Mouse (Mus musculus) neural tube, embryonic 12.5 days (tissue): ENCODE measurements around the gene Mylk3. TPM values are rescaled to one million over a fixed set of nuclear protein-coding genes. Genes with fewer than 3 reads are reported as not detected.

Experiments
- ATAC-seq: fragments of 200-750 bp; cut with Nextera tagmentation; 2 replicates; pipeline ENCODE4 v1.8.0; 2017; ENCODE audit warnings: low read depth, mild to moderate bottlenecking, moderate TSS enrichment, moderate library complexity; ENCODE audit not compliant: low FRiP score
- H3K27ac ChIP-seq: fragments of 300-500 bp; sonication (generic); 2 replicates; pipeline ENCODE4 v1.5.1; 2016
- H3K27me3 ChIP-seq: fragments of 300-500 bp; sonication (generic); replicated peaks from 2 replicates; pipeline ENCODE4 v1.6.1; 2016; ENCODE audit warnings: mild to moderate bottlenecking
- H3K36me3 ChIP-seq: fragments of 300-500 bp; sonication (generic); 2 replicates; pipeline ENCODE4 v1.6.1; 2016; ENCODE audit warnings: mild to moderate bottlenecking
- H3K4me1 ChIP-seq: fragments of 300-500 bp; sonication (generic); 2 replicates; pipeline ENCODE4 v1.6.1; 2016
- H3K4me2 ChIP-seq: fragments of 300-500 bp; sonication (generic); replicated peaks from 2 replicates; pipeline ENCODE4 v1.6.1; 2016; ENCODE audit warnings: mild to moderate bottlenecking
- H3K4me3 ChIP-seq: fragments of 300-500 bp; sonication (generic); 2 replicates; pipeline ENCODE4 v1.5.1; 2016
- H3K9ac ChIP-seq: fragments of 300-500 bp; sonication (generic); 2 replicates; pipeline ENCODE4 v1.6.1; 2016; ENCODE audit warnings: mild to moderate bottlenecking
- H3K9me3 ChIP-seq: fragments of 300-500 bp; sonication (generic); 2 replicates; pipeline ENCODE4 v1.6.1; 2016; ENCODE audit warnings: mild to moderate bottlenecking
- WGBS: fragments of 180-500 bp; shearing (Covaris S2); methylation state at CpG from one replicate; pipeline ENCODE4 v1.1.7; 2016; 5-methylcytosine and 5-hydroxymethylcytosine counted together
- polyA plus RNA-seq: library from polyadenylated mRNA; unstranded; fragments of >200 nt; fragmentation: Nextera tagmentation; extraction: Ambion mirVana; gene quantifications from 2 replicates; pipeline ENCODE4 v1.2.1, GENCODE M21; 2016

Gene Mylk3
- polyA plus RNA-seq, 1 experiment from 2014 or later: 1.2 TPM

DNA sequence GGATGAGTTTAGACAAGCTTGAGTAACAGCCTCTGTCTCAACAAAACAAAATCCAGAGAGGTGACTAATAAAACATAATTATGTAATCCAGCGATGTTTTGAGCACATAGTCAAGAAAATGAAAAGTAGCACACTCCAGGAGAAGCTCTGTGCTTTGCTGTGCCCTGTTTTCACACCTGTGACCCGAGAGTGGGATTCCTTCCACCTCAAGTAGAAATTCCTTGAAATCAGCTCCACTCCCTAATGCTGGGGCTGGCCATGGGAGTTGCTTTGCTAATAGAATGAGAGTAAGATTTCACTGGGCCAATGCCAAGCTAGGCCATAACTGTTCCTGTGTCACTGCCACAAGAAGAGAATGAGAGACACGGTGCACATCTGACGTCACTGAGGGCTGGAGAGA is 48.5 kb downstream of the Mylk3 start:
- H3K36me3 ChIP-seq: no peaks in the 10 kb centered on the region
- no peak for ATAC-seq
- no peaks in the 10 kb centered on the region for H3K9me3 ChIP-seq
- 85% methylated on average over 4 of the region's 4 CpGs for WGBS
- no peak overlapping the region for H3K9ac ChIP-seq
- no peak overlapping the region for H3K4me3 ChIP-seq
- H3K27ac ChIP-seq: no peak overlapping the region
- no peak overlapping the region for H3K4me2 ChIP-seq
- no peaks in the 10 kb centered on the region for H3K4me1 ChIP-seq
- H3K27me3 ChIP-seq: no peaks in the 10 kb centered on the region

GRCm38 (mm10) chr8:85336211-85336933 is 49.8 kb downstream of the Mylk3 start:
- Histone ChIP-seq H3K9ac (no peak overlapping the region), H3K9me3 (no peaks in the 10 kb centered on the region), H3K27me3 (no peaks in the 10 kb centered on the region), H3K4me2 (no peak overlapping the region), H3K4me1 (no peaks in the 10 kb centered on the region), H3K27ac (no peak overlapping the region), H3K4me3 (no peak overlapping the region), H3K36me3 (no peaks in the 10 kb centered on the region)
- WGBS: 85% methylated on average over 6 of the region's 6 CpGs
- no peak for ATAC-seq

DNA sequence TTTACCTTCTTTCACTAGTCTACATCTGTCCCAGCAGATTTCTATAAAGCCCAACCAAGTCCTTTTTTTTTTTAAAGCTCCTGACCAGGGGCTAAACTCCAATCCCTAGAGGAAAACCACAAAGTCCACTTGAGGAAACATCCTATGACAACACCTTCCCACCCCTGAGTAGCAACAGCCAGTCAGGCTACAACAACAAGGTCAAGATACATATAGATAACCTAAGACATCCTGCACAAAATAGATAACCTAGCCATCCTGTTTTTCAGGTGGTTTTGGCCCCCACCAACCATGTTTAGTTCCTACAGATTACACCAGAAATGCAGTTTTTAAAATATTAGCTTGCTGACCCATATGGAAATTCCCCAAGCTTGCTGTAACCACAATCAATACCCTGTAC is 51.0 kb downstream of the Mylk3 start:
- Histone ChIP-seq H3K4me3 (no peak overlapping the region), H3K36me3 (no peaks in the 10 kb centered on the region), H3K9ac (no peak overlapping the region), H3K4me2 (no peak overlapping the region), H3K27ac (no peak overlapping the region), H3K4me1 (no peaks in the 10 kb centered on the region), H3K27me3 (no peaks in the 10 kb centered on the region), H3K9me3 (no peaks in the 10 kb centered on the region)
- ATAC-seq: no peak

DNA sequence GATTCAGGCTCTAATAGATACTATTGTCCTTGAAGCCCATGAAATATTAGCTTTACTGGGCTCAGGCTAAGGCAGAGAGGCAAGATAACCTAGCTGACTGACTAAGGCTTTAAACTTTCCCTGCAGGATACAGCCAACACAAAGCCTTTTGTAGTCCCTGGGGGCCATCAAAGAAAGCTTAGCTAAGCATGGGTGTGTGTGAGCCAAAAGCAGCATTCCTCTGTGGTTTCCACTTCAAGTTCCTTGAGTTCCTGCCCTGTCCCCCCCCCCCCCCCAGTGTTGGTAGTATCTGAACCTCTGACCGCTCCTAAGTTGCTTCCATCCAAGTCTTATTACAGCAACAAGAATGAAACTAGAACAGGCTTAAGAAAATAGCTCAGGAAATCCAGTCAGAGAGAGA is 56.6 kb downstream of the Mylk3 start:
- H3K4me2 ChIP-seq: no peak overlapping the region
- H3K9ac ChIP-seq: no peak overlapping the region
- no peaks in the 10 kb centered on the region for H3K4me1 ChIP-seq
- no peaks in the 10 kb centered on the region for H3K9me3 ChIP-seq
- no peaks in the 10 kb centered on the region for H3K27me3 ChIP-seq
- no peak overlapping the region for H3K4me3 ChIP-seq
- no peak for ATAC-seq
- 78% methylated on average over 1 of the region's 1 CpGs for WGBS
- no peaks in the 10 kb centered on the region for H3K36me3 ChIP-seq
- H3K27ac ChIP-seq: no peak overlapping the region

DNA sequence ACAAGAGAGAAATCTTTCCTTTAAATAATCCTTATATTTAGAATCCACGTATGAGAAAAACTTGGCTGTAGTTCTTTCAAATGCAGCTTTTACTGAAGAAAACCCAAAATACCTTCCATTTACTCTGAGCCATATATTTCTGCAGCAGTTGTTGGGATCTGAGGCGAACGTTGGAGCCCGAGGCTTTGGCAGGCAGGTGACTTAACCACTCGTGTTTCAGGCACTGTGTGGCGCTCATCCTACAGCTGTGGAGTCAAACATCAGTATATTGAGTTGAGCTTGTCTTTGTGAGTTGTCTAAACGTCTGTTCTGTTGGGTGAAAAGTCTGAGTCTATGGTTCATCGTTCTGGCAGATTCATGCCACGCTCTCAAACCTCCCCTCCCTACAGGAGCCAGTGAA is 59.1 kb downstream of the Mylk3 start:
- no peak overlapping the region for H3K27ac ChIP-seq
- no peaks in the 10 kb centered on the region for H3K27me3 ChIP-seq
- no peak overlapping the region for H3K4me2 ChIP-seq
- no peaks in the 10 kb centered on the region for H3K36me3 ChIP-seq
- no peaks in the 10 kb centered on the region for H3K4me1 ChIP-seq
- no peak overlapping the region for H3K4me3 ChIP-seq
- no peak overlapping the region for H3K9ac ChIP-seq
- H3K9me3 ChIP-seq: no peaks in the 10 kb centered on the region
- WGBS: 82% methylated on average over 9 of the region's 9 CpGs
- ATAC-seq: no peak

GRCm38 (mm10) chr8:85323084-85323483 is 63.1 kb downstream of the Mylk3 start:
- Histone ChIP-seq H3K9ac (no peak overlapping the region), H3K4me2 (no peak overlapping the region), H3K4me3 (no peak overlapping the region), H3K9me3 (no peaks in the 10 kb centered on the region), H3K4me1 (no peaks in the 10 kb centered on the region), H3K36me3 (no peaks in the 10 kb centered on the region), H3K27me3 (no peaks in the 10 kb centered on the region), H3K27ac (no peak overlapping the region)
- no peak for ATAC-seq
- 82% methylated on average over 3 of the region's 3 CpGs for WGBS

GRCm38 (mm10) chr8:85321981-85322380 is 64.2 kb downstream of the Mylk3 start:
- H3K36me3 ChIP-seq: no peaks in the 10 kb centered on the region
- no peaks in the 10 kb centered on the region for H3K4me1 ChIP-seq
- H3K27me3 ChIP-seq: no peaks in the 10 kb centered on the region
- no peaks in the 10 kb centered on the region for H3K9me3 ChIP-seq
- H3K4me3 ChIP-seq: no peak overlapping the region
- WGBS: 92% methylated on average over 15 of the region's 15 CpGs
- no peak overlapping the region for H3K9ac ChIP-seq
- no peak overlapping the region for H3K27ac ChIP-seq
- no peak for ATAC-seq
- H3K4me2 ChIP-seq: no peak overlapping the region

DNA sequence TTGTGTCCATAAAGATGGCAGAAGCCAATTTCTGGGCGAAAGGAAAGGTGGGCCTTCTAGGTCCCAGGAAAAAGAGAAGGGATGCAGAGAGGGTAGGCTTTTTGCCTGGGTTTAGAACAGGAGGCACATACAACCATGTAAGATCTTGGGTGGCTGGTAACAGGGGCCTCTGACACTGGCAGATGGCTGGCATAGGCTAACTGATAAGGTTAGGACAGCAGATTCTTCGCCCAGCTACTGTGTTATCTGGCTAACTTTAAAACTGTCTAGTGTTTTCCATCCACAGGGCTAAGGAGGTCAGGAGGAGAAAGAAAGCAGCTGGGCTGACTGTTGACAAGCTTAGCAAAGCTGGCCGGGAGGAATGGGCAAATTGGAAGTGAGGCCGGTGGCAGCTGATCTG is 67.6 kb downstream of the Mylk3 start:
- no peak for ATAC-seq
- Histone ChIP-seq H3K4me2 (no peak overlapping the region), H3K27ac (no peak overlapping the region), H3K4me3 (no peak overlapping the region), H3K27me3 (no peaks in the 10 kb centered on the region), H3K9ac (no peak overlapping the region), H3K4me1 (no peaks in the 10 kb centered on the region), H3K36me3 (no peaks in the 10 kb centered on the region), H3K9me3 (no peaks in the 10 kb centered on the region)
- 89% methylated on average over 4 of the region's 4 CpGs for WGBS

DNA sequence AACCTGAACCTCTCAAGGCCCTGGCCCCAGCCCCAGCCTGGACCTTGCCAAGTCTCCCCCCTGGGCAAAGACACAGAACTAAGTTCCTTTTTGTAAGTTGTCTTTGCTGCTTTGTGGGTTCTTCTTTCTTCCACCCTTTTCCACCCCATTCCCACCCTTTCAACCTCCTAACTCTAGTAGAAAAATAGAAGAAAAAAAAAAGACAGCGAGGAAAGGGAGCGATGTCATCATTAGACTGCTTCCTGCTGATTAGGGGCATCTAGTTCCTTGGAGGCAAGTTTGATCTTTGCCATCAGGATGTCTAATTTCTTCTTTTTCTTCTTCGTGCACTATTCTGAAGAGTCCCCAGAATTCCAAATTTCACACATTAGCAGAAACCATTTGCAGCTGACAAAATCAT is 73.1 kb downstream of the Mylk3 start:
- 86% methylated on average over 3 of the region's 3 CpGs for WGBS
- Histone ChIP-seq H3K27ac (no peak overlapping the region), H3K4me1 (no peaks in the 10 kb centered on the region)

DNA sequence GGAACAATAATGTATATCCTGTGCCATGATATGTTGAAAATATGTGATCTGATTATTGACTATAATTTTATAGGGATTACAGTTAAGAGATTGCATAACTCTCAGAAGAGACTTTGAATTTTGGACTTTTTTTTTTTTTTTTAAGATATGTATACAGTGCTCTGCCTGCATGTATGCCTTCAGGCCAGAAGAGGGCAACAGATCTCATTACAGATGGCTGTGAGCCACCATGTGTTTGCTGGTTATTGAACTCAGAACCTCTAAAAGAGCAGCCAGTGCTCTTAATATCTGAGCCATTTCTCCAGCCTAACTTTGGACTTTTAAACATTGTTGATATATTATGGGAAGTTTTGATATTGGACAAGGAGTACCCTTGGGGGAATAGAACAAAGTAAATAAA is 74.4 kb downstream of the Mylk3 start:
- H3K27ac ChIP-seq: no peak overlapping the region
- no peaks in the 10 kb centered on the region for H3K27me3 ChIP-seq
- peaks cover 17% of the 10 kb centered on the region for H3K36me3 ChIP-seq
- no peak overlapping the region for H3K4me2 ChIP-seq
- ATAC-seq: no peak
- H3K9ac ChIP-seq: no peak overlapping the region
- H3K4me1 ChIP-seq: no peaks in the 10 kb centered on the region
- no peaks in the 10 kb centered on the region for H3K9me3 ChIP-seq
- H3K4me3 ChIP-seq: no peak overlapping the region

More for the DNA sequence above, 73.1 kb downstream of the Mylk3 start:
- no peak for ATAC-seq
- Histone ChIP-seq H3K36me3 (peaks cover 7% of the 10 kb centered on the region), H3K4me2 (no peak overlapping the region), H3K9ac (no peak overlapping the region), H3K4me3 (no peak overlapping the region), H3K27me3 (no peaks in the 10 kb centered on the region), H3K9me3 (no peaks in the 10 kb centered on the region)

- no peak for ATAC-seq
- WGBS: 90% methylated on average over 2 of the region's 2 CpGs
- H3K4me2 ChIP-seq: no peak overlapping the region
- H3K27me3 ChIP-seq: no peaks in the 10 kb centered on the region
- no peak overlapping the region for H3K9ac ChIP-seq
- H3K27ac ChIP-seq: no peak overlapping the region
- no peak overlapping the region for H3K4me3 ChIP-seq
- H3K9me3 ChIP-seq: no peaks in the 10 kb centered on the region
- H3K36me3 ChIP-seq: peaks cover 36% of the 10 kb centered on the region
- H3K4me1 ChIP-seq: no peaks in the 10 kb centered on the region
Observed at GRCm38 (mm10) chr8:85308564-85308963, 77.6 kb downstream of the Mylk3 start.

DNA sequence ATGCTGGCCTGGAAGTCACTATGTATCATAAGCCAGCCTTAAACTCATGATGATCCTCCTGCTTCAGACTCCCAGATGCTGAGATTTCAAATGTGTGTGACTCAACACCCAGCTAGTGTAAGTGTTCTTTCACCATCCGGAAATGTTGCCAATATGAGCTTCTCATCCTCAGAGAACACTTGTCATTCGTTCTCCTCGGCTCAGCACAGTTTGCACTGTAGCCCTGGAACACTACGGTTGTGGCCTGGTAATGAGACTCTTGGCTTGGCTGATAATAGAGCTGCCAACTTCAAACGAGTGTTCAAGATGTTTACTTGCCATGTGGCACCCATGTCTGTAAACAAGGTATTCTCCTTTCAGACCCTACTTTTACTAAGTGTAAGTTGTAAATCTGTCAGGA is 82.6 kb downstream of the Mylk3 start:
- peaks cover 41% of the 10 kb centered on the region for H3K36me3 ChIP-seq
- no peaks in the 10 kb centered on the region for H3K9me3 ChIP-seq
- H3K9ac ChIP-seq: no peak overlapping the region
- H3K27ac ChIP-seq: no peak overlapping the region
- no peak overlapping the region for H3K4me2 ChIP-seq
- 91% methylated on average over 5 of the region's 5 CpGs for WGBS
- no peak for ATAC-seq
- H3K4me3 ChIP-seq: no peak overlapping the region
- H3K4me1 ChIP-seq: peaks cover 11% of the 10 kb centered on the region
- H3K27me3 ChIP-seq: no peaks in the 10 kb centered on the region

DNA sequence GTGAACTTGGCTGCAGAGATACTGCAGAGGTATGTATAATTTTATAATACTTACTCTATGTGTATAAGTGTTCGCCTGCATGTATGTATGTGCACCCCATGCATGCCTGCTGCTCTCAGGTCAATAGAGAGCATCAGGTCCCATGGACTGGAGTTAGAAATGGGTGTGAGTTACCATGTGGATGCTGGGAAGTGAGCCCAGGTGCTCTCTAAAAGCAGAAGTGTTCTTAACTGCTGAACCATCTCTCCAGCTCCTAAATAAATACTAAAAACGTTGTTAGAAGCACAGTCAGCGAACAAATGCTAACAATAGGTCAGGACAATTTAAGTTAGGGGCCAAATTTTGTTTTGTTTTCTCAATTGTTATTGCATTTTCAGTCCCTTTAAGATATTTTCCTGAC is 83.2 kb downstream of the Mylk3 start:
- Histone ChIP-seq H3K36me3 (peaks cover 35% of the 10 kb centered on the region), H3K27ac (no peak overlapping the region), H3K9ac (no peak overlapping the region), H3K9me3 (no peaks in the 10 kb centered on the region), H3K27me3 (no peaks in the 10 kb centered on the region), H3K4me3 (no peak overlapping the region), H3K4me1 (peaks cover 14% of the 10 kb centered on the region), H3K4me2 (no peak overlapping the region)
- 93% methylated on average over 3 of the region's 3 CpGs for WGBS
- ATAC-seq: no peak
